Mouse (Mus musculus): ENCODE measurements around the gene Icam1.

DNA sequence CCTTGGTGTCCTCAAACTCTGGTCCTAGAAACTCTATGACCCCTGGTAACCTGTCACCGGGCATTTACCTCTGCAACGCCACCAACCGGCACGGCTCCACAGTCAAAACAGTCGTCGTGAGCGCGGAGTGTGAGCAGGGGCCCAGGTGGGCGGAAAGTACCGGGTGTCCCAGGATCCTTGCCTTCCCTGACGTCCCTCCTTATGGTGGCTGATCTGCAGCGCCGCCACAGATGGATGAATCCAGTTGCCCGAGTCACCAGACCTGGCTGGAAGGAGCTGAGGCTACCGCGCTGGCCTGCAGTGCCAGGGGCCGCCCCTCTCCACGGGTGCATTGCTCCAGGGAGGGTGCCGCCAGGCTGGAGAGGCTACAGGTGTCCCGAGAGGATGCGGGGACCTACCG, 20.9 kb downstream of the Icam1 start:
- TF ChIP-seq GATA1 (IDR thresholded peaks at IDR 0.05; ENCODE audit: low read length), result no peak
- TF ChIP-seq TAL1 (IDR thresholded peaks at IDR 0.05; ENCODE audit: low read length), result no peak

Measured in erythroblast, embryonic 14.5 days (primary cell).